Mouse (Mus musculus): ENCODE measurements around the gene Sgk1. TPM values are rescaled to one million over a fixed set of nuclear protein-coding genes. Genes with fewer than 3 reads are reported as not detected.
A peak's percentile ranks its signal among the peaks of the same experiment; 100 is the strongest.
"Not testable (repeated sequence)": the region's sequence is repeated elsewhere in the genome, so short reads cannot be mapped to it uniquely, and the experiment has no call there.

The Sgk1 gene
- total RNA-seq, 1 experiment from 2014 or later: 18.1 TPM

DNA sequence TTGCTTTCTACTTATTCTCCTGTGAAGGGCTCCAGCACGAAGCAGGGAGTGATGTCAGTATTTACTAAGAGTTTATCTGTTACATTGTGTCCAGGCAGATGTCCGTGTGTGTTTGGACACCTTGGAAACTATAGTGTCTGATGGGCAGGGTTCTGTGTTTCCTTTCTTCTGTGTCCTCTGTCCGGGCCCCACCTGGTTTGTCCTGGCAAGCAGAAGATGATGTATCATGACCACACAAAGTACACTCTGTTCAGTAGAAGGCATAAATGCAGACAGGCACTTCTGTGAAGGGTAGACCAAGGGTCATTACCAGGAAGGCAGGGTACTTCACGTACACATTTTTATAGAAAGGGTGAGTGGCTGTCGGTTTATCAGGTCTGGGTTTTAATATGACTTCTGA, 122.8 kb downstream of the Sgk1 start:
- ATAC-seq (replicated peaks in 1 of 2; ENCODE audit: insufficient read depth in 1 of 2, low FRiP score in 2 of 2, low TSS enrichment in 1 of 2, low read depth in 1 of 2, poor library complexity in 2 of 2, severe bottlenecking in 2 of 2): no peak

DNA sequence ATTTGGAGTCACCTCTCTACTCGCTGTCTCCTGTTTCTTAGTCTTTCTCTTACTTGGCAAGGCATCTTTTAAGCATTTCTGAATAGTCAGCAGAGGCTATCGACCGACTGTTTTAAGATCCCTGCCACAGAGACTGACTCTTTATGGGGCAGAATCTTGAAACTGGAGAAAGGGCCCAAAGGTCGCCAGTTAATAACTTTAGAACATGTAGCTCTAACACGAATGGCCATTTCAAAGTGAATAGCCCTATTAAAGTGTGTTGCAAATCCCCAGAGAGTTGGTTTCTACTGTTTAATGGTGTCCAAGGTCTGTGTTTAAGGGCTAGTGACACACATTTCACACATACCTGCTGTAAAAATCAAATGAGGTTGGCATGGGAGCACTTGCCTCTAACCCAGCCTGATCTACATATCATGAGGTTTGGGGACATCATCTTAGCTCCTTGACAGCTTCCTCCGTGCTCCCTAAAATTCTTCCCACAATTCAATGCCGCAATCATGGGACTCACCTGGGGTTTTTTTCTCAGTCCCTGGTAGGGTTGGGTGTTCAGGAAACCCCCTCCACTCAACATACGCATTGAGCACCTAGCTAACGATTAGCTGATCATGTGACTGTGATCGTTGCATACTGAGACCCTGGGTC, 125.3 kb downstream of the Sgk1 start:
- ATAC-seq (replicated peaks in 1 of 2; ENCODE audit: insufficient read depth in 1 of 2, low FRiP score in 2 of 2, low TSS enrichment in 1 of 2, low read depth in 1 of 2, poor library complexity in 2 of 2, severe bottlenecking in 2 of 2): no peak

DNA sequence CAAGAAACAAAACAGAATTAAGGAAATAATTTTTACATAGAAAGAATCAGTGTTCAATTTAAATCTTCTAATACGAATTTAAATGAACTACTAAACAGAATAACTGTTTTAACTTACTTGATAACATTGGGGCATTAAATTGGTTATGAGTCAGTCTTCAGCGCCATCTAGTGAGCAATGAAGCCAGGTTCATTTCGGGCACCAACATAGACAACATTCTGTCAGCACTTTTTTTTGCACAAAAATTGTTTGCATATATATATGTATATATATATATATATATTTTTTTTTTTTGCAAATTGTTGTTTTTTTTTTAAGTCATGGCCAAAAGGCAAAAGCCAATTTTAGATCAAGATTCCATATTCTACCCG, 125.8 kb downstream of the Sgk1 start:
- ATAC-seq (replicated peaks in 1 of 2; ENCODE audit: insufficient read depth in 1 of 2, low FRiP score in 2 of 2, low TSS enrichment in 1 of 2, low read depth in 1 of 2, poor library complexity in 2 of 2, severe bottlenecking in 2 of 2): no peak

DNA sequence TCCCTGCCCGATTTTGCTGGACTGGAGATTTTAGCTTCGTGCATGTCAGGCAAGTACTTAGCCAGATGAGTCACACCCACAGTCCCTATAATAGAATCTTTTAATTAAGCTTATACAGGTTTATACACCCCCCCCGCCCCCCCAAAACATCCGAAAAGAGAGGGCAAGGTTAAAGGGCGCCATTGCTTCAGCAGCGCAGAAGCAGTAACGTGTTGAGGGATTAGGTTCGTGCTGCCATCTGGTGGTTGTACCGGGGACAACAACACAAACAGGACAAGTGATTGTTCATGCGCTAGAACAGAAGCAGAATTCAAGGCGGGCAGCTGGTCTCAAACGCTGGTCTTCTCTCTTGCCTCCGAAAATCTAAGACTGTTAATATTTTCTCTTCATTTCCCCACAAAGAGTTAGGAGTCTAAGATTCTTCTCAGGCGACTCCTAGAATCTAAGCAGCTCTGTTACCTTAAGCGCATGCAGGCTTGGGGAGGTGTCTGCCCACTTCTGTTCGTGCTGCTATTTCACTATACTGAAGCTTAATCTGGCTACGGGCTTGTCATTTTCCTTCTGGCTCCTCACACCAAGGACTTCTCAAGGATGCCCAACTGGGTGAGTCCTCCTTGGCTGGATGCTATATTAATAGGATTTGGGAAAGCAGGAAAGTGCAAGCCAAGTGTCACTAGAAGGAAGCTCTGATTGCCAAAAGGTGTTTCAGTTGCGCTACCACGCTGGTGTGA, 128.3 kb downstream of the Sgk1 start:
- ATAC-seq (replicated peaks in 1 of 2; ENCODE audit: insufficient read depth in 1 of 2, low FRiP score in 2 of 2, low TSS enrichment in 1 of 2, low read depth in 1 of 2, poor library complexity in 2 of 2, severe bottlenecking in 2 of 2): peak; percentile 62 to 69; a peak in 2 of 4 replicates

DNA sequence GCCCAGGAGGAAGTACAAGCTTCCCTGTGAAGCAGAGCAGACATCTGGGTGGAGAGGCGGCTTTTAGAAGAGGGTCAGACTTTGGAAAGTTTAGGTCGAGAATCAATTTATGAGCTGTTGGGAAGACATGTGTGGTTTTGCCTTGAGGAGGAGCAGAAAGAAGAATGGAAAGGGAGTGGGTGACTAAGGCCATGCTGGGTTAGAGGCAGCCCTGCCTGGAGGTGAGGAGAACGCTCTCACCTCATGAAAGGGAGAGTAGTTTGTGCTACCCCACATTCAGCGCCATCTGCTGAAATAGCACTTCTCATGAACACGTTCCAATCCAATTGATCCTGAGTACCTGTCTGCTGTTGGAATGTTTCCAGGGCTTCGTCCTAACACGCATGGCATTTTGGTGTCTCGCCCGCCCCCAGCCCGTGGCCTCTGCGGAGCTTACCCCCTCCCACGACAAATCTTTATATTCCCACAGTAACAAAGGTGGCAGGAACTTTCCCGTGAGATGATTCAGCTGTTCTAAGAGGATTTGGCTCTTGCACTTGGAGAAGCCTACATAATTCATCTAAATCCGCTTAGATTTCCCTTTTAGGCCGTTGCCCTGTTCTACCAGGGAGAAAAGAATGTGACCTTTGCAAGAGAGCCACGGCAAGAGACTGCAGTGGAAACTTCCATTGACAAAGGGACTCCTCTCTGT, 135.6 kb downstream of the Sgk1 start:
- ATAC-seq (replicated peaks in 1 of 2; ENCODE audit: insufficient read depth in 1 of 2, low FRiP score in 2 of 2, low TSS enrichment in 1 of 2, low read depth in 1 of 2, poor library complexity in 2 of 2, severe bottlenecking in 2 of 2): no peak

DNA sequence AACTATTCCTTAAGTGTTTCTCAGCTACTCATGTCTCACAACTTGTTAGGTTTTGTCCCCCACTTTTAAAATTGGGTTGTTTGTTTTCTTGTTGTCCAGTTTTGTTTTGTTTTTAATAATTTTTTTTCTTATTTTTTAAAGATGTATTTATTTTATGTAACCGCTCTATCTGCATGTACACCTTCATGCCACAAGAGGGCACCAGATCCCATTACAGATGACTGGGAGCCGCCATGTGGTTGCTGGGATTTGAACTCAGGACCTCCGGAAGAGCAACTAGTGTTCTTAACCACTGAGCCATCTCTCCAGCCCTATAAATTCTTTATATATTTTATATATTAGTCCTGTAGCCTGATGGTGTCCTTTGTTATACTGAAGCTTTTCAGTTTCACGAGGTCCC, 136.6 kb downstream of the Sgk1 start:
- no peak for ATAC-seq (replicated peaks in 1 of 2; ENCODE audit: insufficient read depth in 1 of 2, low FRiP score in 2 of 2, low TSS enrichment in 1 of 2, low read depth in 1 of 2, poor library complexity in 2 of 2, severe bottlenecking in 2 of 2)

DNA sequence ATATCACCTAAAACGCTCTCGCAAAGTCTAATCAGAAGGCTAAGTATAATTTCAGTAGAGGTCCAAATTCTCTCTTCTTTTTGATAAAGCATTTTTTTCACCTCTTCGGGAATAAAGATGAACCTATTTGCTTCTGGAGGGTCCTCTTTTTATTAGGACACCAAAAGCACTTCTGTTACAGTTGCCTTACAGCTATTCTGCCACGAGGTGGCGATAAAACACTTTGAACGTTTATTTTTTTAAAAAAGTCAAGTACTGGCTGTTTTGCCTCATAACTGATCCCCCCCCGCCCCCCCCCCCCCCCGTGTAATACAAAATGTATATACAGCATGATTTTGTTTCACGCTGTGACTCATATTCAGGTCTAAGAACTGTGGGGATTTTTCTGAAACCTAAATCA, 152.3 kb downstream of the Sgk1 start:
- no peak for ATAC-seq (replicated peaks in 1 of 2; ENCODE audit: insufficient read depth in 1 of 2, low FRiP score in 2 of 2, low TSS enrichment in 1 of 2, low read depth in 1 of 2, poor library complexity in 2 of 2, severe bottlenecking in 2 of 2)

DNA sequence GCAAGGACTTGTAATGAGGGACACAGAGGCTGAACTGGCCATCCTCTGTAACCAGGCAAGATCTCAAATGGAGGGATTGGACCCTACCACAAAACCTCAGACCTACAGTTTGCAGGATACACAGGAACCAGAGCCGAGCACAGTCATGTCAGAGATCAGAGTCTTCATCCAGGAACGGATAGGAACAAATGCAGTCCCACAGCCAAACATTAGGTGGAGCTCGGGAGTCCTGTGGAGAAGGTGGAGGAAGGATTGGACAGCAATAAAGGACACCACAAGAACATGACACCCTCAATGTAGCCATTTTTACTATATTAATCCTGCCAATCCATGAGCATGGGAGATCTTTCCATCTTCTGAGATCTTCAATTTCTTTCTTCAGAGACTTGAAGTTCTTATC, 154.3 kb downstream of the Sgk1 start:
- ATAC-seq (replicated peaks in 1 of 2; ENCODE audit: insufficient read depth in 1 of 2, low FRiP score in 2 of 2, low TSS enrichment in 1 of 2, low read depth in 1 of 2, poor library complexity in 2 of 2, severe bottlenecking in 2 of 2): not testable (repeated sequence)

Other genes starting within 250 kb of the Sgk1 start
- gene 4930444G20Rik, start 185.9 kb downstream of the Sgk1 start, total RNA-seq (2017): not detected in 2 replicates

All from hematopoietic stem cell, adult 5-6 weeks (primary cell).